Mouse (Mus musculus): ENCODE data around the gene Aldh1l1.

- TF ChIP-seq GATA1 (IDR thresholded peaks at IDR 0.05; ENCODE audit: low read length), result no peak
- TF ChIP-seq TAL1 (IDR thresholded peaks at IDR 0.05; ENCODE audit: low read length), result no peak
Measured at GRCm38 (mm10) chr6:90561234-90561781, 75.1 kb downstream of the Aldh1l1 start.
